Mouse (Mus musculus): ENCODE measurements at regions not wholly inside any gene's neighbourhood (a gene's known extent, or its start where the extent isn't known, plus 50 kb on each side); places are given as distances from the start of the nearest gene placed in this dataset.

- no peaks in the 10 kb centered on the region for H3K27me3 ChIP-seq (replicated peaks; ENCODE audit: control insufficient read depth, insufficient read depth, low read length)
- H3K27ac ChIP-seq (ENCODE audit: low read length), result no peak overlapping the region
- H3K4me3 ChIP-seq (replicated peaks; ENCODE audit: low read length), result no peak overlapping the region
- no peak for ATAC-seq
- H3K9ac ChIP-seq (replicated peaks; ENCODE audit: low read depth, low read length), result no peak overlapping the region
- no peaks in the 10 kb centered on the region for H3K4me1 ChIP-seq (replicated peaks; ENCODE audit: control insufficient read depth, insufficient read depth, low read length)
- H3K36me3 ChIP-seq (ENCODE audit: control insufficient read depth, insufficient read depth), result no peaks in the 10 kb centered on the region
- no peak overlapping the region for H3K4me2 ChIP-seq (ENCODE audit: low read length)
- 83% methylated on average over 6 of the region's 6 CpGs for WGBS
- no peaks in the 10 kb centered on the region for H3K9me3 ChIP-seq (ENCODE audit: control insufficient read depth, low read length)
These were observed 85.6 kb upstream of the Thbs1 start for GRCm38 (mm10) chr2:118025829-118026735.

- Histone ChIP-seq H3K9me3 (ENCODE audit: control insufficient read depth, low read length) (no peaks in the 10 kb centered on the region), H3K27ac (ENCODE audit: low read length) (no peak overlapping the region), H3K4me2 (ENCODE audit: low read length) (no peak overlapping the region), H3K9ac (replicated peaks; ENCODE audit: low read depth, low read length) (no peak overlapping the region), H3K4me3 (replicated peaks; ENCODE audit: low read length) (no peak overlapping the region), H3K4me1 (replicated peaks; ENCODE audit: control insufficient read depth, insufficient read depth, low read length) (no peaks in the 10 kb centered on the region), H3K36me3 (ENCODE audit: control insufficient read depth, insufficient read depth) (no peaks in the 10 kb centered on the region), H3K27me3 (replicated peaks; ENCODE audit: control insufficient read depth, insufficient read depth, low read length) (no peaks in the 10 kb centered on the region)
- no peak for ATAC-seq
- 75% methylated on average over 1 of the region's 1 CpGs for WGBS
These were observed 82.8 kb upstream of the Thbs1 start for GRCm38 (mm10) chr2:118028881-118029280.

- no peak overlapping the region for H3K4me3 ChIP-seq (replicated peaks; ENCODE audit: low read length)
- H3K27me3 ChIP-seq (replicated peaks; ENCODE audit: control insufficient read depth, insufficient read depth, low read length), result no peaks in the 10 kb centered on the region
- no peak overlapping the region for H3K9ac ChIP-seq (replicated peaks; ENCODE audit: low read depth, low read length)
- H3K4me2 ChIP-seq (ENCODE audit: low read length), result no peak overlapping the region
- H3K36me3 ChIP-seq (ENCODE audit: control insufficient read depth, insufficient read depth), result no peaks in the 10 kb centered on the region
- H3K4me1 ChIP-seq (replicated peaks; ENCODE audit: control insufficient read depth, insufficient read depth, low read length), result no peaks in the 10 kb centered on the region
- H3K9me3 ChIP-seq (ENCODE audit: control insufficient read depth, low read length), result no peaks in the 10 kb centered on the region
- 68% methylated on average over 1 of the region's 1 CpGs for WGBS
- ATAC-seq, result no peak
- no peak overlapping the region for H3K27ac ChIP-seq (ENCODE audit: low read length)
These were observed 82.1 kb upstream of the Thbs1 start for GRCm38 (mm10) chr2:118029470-118030108.

- ATAC-seq, result no peak
- Histone ChIP-seq H3K4me1 (replicated peaks; ENCODE audit: control insufficient read depth, insufficient read depth, low read length) (no peaks in the 10 kb centered on the region), H3K9ac (replicated peaks; ENCODE audit: low read depth, low read length) (no peak overlapping the region), H3K27ac (ENCODE audit: low read length) (no peak overlapping the region), H3K4me3 (replicated peaks; ENCODE audit: low read length) (no peak overlapping the region), H3K9me3 (ENCODE audit: control insufficient read depth, low read length) (no peaks in the 10 kb centered on the region), H3K4me2 (ENCODE audit: low read length) (no peak overlapping the region), H3K27me3 (replicated peaks; ENCODE audit: control insufficient read depth, insufficient read depth, low read length) (no peaks in the 10 kb centered on the region), H3K36me3 (ENCODE audit: control insufficient read depth, insufficient read depth) (no peaks in the 10 kb centered on the region)
- 73% methylated on average over 2 of the region's 2 CpGs for WGBS
These were observed 80.0 kb upstream of the Thbs1 start for GRCm38 (mm10) chr2:118031662-118032061.

- H3K9me3 ChIP-seq (ENCODE audit: control insufficient read depth, low read length), result no peaks in the 10 kb centered on the region
- ATAC-seq, result no peak
- H3K27ac ChIP-seq (ENCODE audit: low read length), result no peak overlapping the region
- 86% methylated on average over 4 of the region's 4 CpGs for WGBS
- no peaks in the 10 kb centered on the region for H3K4me1 ChIP-seq (replicated peaks; ENCODE audit: control insufficient read depth, insufficient read depth, low read length)
- no peak overlapping the region for H3K4me3 ChIP-seq (replicated peaks; ENCODE audit: low read length)
- H3K4me2 ChIP-seq (ENCODE audit: low read length), result no peak overlapping the region
- H3K27me3 ChIP-seq (replicated peaks; ENCODE audit: control insufficient read depth, insufficient read depth, low read length), result no peaks in the 10 kb centered on the region
- no peaks in the 10 kb centered on the region for H3K36me3 ChIP-seq (ENCODE audit: control insufficient read depth, insufficient read depth)
- no peak overlapping the region for H3K9ac ChIP-seq (replicated peaks; ENCODE audit: low read depth, low read length)
These were observed 78.3 kb upstream of the Thbs1 start for GRCm38 (mm10) chr2:118033377-118033776.

- Histone ChIP-seq H3K36me3 (ENCODE audit: control insufficient read depth, insufficient read depth) (no peaks in the 10 kb centered on the region), H3K9ac (replicated peaks; ENCODE audit: low read depth, low read length) (no peak overlapping the region), H3K4me1 (replicated peaks; ENCODE audit: control insufficient read depth, insufficient read depth, low read length) (no peaks in the 10 kb centered on the region), H3K27ac (ENCODE audit: low read length) (no peak overlapping the region), H3K4me2 (ENCODE audit: low read length) (no peak overlapping the region), H3K4me3 (replicated peaks; ENCODE audit: low read length) (no peak overlapping the region), H3K9me3 (ENCODE audit: control insufficient read depth, low read length) (no peaks in the 10 kb centered on the region), H3K27me3 (replicated peaks; ENCODE audit: control insufficient read depth, insufficient read depth, low read length) (no peaks in the 10 kb centered on the region)
- ATAC-seq, result no peak
- 89% methylated on average over 3 of the region's 3 CpGs for WGBS
These were observed 77.7 kb upstream of the Thbs1 start for GRCm38 (mm10) chr2:118034026-118034425.

- no peaks in the 10 kb centered on the region for H3K36me3 ChIP-seq (ENCODE audit: control insufficient read depth, insufficient read depth)
- no peak for ATAC-seq
These were observed 76.3 kb upstream of the Thbs1 start for GRCm38 (mm10) chr2:118035333-118035732.

GRCm38 (mm10) chr2:118038859-118039818 is 72.5 kb upstream of the Thbs1 start:
- ATAC-seq, result no peak
- 90% methylated on average over 16 of the region's 16 CpGs for WGBS
- Histone ChIP-seq H3K27me3 (replicated peaks; ENCODE audit: control insufficient read depth, insufficient read depth, low read length) (no peaks in the 10 kb centered on the region), H3K9ac (replicated peaks; ENCODE audit: low read depth, low read length) (no peak overlapping the region), H3K27ac (ENCODE audit: low read length) (no peak overlapping the region), H3K4me3 (replicated peaks; ENCODE audit: low read length) (no peak overlapping the region), H3K4me1 (replicated peaks; ENCODE audit: control insufficient read depth, insufficient read depth, low read length) (no peaks in the 10 kb centered on the region), H3K36me3 (ENCODE audit: control insufficient read depth, insufficient read depth) (no peaks in the 10 kb centered on the region), H3K4me2 (ENCODE audit: low read length) (no peak overlapping the region), H3K9me3 (ENCODE audit: control insufficient read depth, low read length) (no peaks in the 10 kb centered on the region)

More at GRCm38 (mm10) chr2:118035333-118035732, 76.3 kb upstream of the Thbs1 start:
- Histone ChIP-seq H3K27me3 (replicated peaks; ENCODE audit: control insufficient read depth, insufficient read depth, low read length) (no peaks in the 10 kb centered on the region), H3K4me1 (replicated peaks; ENCODE audit: control insufficient read depth, insufficient read depth, low read length) (no peaks in the 10 kb centered on the region), H3K27ac (ENCODE audit: low read length) (no peak overlapping the region), H3K9me3 (ENCODE audit: control insufficient read depth, low read length) (no peaks in the 10 kb centered on the region), H3K4me2 (ENCODE audit: low read length) (no peak overlapping the region), H3K9ac (replicated peaks; ENCODE audit: low read depth, low read length) (no peak overlapping the region), H3K4me3 (replicated peaks; ENCODE audit: low read length) (no peak overlapping the region)
- 98% methylated on average over 1 of the region's 1 CpGs for WGBS

- Histone ChIP-seq H3K36me3 (ENCODE audit: control insufficient read depth, insufficient read depth) (no peaks in the 10 kb centered on the region), H3K4me1 (replicated peaks; ENCODE audit: control insufficient read depth, insufficient read depth, low read length) (no peaks in the 10 kb centered on the region), H3K4me2 (ENCODE audit: low read length) (no peak overlapping the region), H3K27ac (ENCODE audit: low read length) (no peak overlapping the region), H3K9me3 (ENCODE audit: control insufficient read depth, low read length) (no peaks in the 10 kb centered on the region), H3K9ac (replicated peaks; ENCODE audit: low read depth, low read length) (no peak overlapping the region), H3K27me3 (replicated peaks; ENCODE audit: control insufficient read depth, insufficient read depth, low read length) (no peaks in the 10 kb centered on the region), H3K4me3 (replicated peaks; ENCODE audit: low read length) (no peak overlapping the region)
- ATAC-seq, result no peak
- WGBS, result 85% methylated on average over 4 of the region's 4 CpGs
These were observed 71.9 kb upstream of the Thbs1 start for GRCm38 (mm10) chr2:118039819-118040206.
